Mouse (Mus musculus) stomach, embryonic 14.5 days (tissue): ENCODE data around the gene Ifna16. TPM values are rescaled to one million over a fixed set of nuclear protein-coding genes. Genes with fewer than 3 reads are reported as not detected.

Source experiments
- polyA plus RNA-seq: library from polyadenylated mRNA; unstranded; fragments of >200 nt; fragmentation: Nextera tagmentation; extraction: Ambion mirVana; gene quantifications from 2 replicates; pipeline ENCODE4 v1.2.1, GENCODE M21; 2014

Gene Ifna16
- polyA plus RNA-seq, 1 experiment from 2014 or later, result not detected

Other genes starting within 250 kb of the Ifna16 start
- 15.5 and 16.1 TPM in 2 replicates for gene Hacd4, start 238.0 kb downstream of the Ifna16 start, polyA plus RNA-seq
- gene Ifnb1, start 154.2 kb downstream of the Ifna16 start, polyA plus RNA-seq, result not detected in 2 replicates
- gene Ifna15, start 118.7 kb downstream of the Ifna16 start, polyA plus RNA-seq, result not detected in 2 replicates
- gene Ifna14, start 105.1 kb downstream of the Ifna16 start, polyA plus RNA-seq, result not detected in 2 replicates
- not detected in 2 replicates for gene Ifna9, start 84.5 kb downstream of the Ifna16 start, polyA plus RNA-seq
- gene Ifna12, start 73.5 kb downstream of the Ifna16 start, polyA plus RNA-seq, result not detected in 2 replicates
- gene C87499, start 42.5 kb downstream of the Ifna16 start, polyA plus RNA-seq, result not detected in 2 replicates
- not detected in 2 replicates for gene Ifna13, start 32.5 kb downstream of the Ifna16 start, polyA plus RNA-seq
- gene Ifna2, start 7.0 kb upstream of the Ifna16 start, polyA plus RNA-seq, result not detected in 2 replicates
- gene Ifnab, start 14.4 kb upstream of the Ifna16 start, polyA plus RNA-seq, result not detected in 2 replicates
- gene Gm26566, start 44.9 kb upstream of the Ifna16 start, polyA plus RNA-seq, result 0.64 and 1.7 TPM in 2 replicates
- 121 and 128 TPM in 2 replicates for gene Klhl9, start 45.5 kb upstream of the Ifna16 start, polyA plus RNA-seq
- not detected in 2 replicates for gene Gm13271, start 77.9 kb upstream of the Ifna16 start, polyA plus RNA-seq
- 0.24 TPM in 1 of 2 replicates, not detected in the other for gene Gm13283, start 83.2 kb upstream of the Ifna16 start, polyA plus RNA-seq
- gene Gm13290, start 96.9 kb upstream of the Ifna16 start, polyA plus RNA-seq, result 0.26 and 0.43 TPM in 2 replicates
- gene Gm13289, start 100.0 kb upstream of the Ifna16 start, polyA plus RNA-seq, result not detected in 2 replicates
- gene Gm13272, start 102.9 kb upstream of the Ifna16 start, polyA plus RNA-seq, result not detected in 2 replicates
- gene Ifnz, start 105.2 kb upstream of the Ifna16 start, polyA plus RNA-seq, result not detected in 2 replicates
- not detected in 2 replicates for gene Gm13276, start 108.8 kb upstream of the Ifna16 start, polyA plus RNA-seq
- not detected in 2 replicates for gene Gm13277, start 111.7 kb upstream of the Ifna16 start, polyA plus RNA-seq
- gene Gm13278, start 114.6 kb upstream of the Ifna16 start, polyA plus RNA-seq, result not detected in 2 replicates
- gene Gm13275, start 117.6 kb upstream of the Ifna16 start, polyA plus RNA-seq, result not detected in 2 replicates
- not detected in 2 replicates for gene Gm13279, start 120.5 kb upstream of the Ifna16 start, polyA plus RNA-seq
- 1.00 and 1.5 TPM in 2 replicates for gene Gm13285, start 122.7 kb upstream of the Ifna16 start, polyA plus RNA-seq
- gene Gm13287, start 126.3 kb upstream of the Ifna16 start, polyA plus RNA-seq, result not detected in 2 replicates
- gene Gm13288, start 128.6 kb upstream of the Ifna16 start, polyA plus RNA-seq, result not detected in 2 replicates
- gene Ifna7, start 139.3 kb upstream of the Ifna16 start, polyA plus RNA-seq, result not detected in 2 replicates
- not detected in 2 replicates for gene Ifna11, start 143.0 kb upstream of the Ifna16 start, polyA plus RNA-seq
- not detected in 2 replicates for gene Ifna6, start 150.5 kb upstream of the Ifna16 start, polyA plus RNA-seq
- gene Ifna5, start 158.6 kb upstream of the Ifna16 start, polyA plus RNA-seq, result not detected in 2 replicates
- gene Ifna4, start 164.9 kb upstream of the Ifna16 start, polyA plus RNA-seq, result not detected in 2 replicates
- not detected in 2 replicates for gene Ifna1, start 173.2 kb upstream of the Ifna16 start, polyA plus RNA-seq
- gene Ifne, start 203.3 kb upstream of the Ifna16 start, polyA plus RNA-seq, result not detected in 2 replicates